Mouse (Mus musculus): ENCODE measurements around the gene Nup214.

DNA sequence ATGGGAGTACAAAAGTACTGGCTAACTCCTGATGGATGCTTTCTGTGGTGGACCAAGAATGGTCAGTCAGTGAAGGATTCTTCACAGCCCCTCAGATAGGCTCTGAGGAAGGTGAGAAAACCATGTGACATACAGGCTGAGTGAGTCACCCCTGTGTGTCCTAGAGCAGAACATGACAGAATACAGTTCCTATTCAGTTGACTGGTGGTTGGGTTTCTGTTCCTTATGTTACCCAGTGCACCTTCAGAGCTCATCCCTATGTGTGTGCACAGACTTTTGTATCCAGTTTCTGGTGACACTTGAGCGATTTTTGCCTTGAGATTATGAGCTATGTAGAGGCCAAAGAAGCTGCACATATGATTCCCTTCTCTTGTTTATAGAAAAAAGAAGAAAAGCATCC is 13.5 kb downstream of the Nup214 start:
- TF ChIP-seq POLR2A (IDR thresholded peaks at IDR 0.05; ENCODE audit: borderline replicate concordance, insufficient read depth, low read length), result no peak
- no peak for TF ChIP-seq CTCF (IDR thresholded peaks at IDR 0.05; ENCODE audit: borderline replicate concordance, insufficient read depth, low read depth, low read length)
